Mouse (Mus musculus) layer of hippocampus, adult 2 months (tissue): ENCODE measurements around the gene Endog. TPM values are rescaled to one million over a fixed set of nuclear protein-coding genes. Genes with fewer than 3 reads are reported as not detected.
A peak's percentile ranks its signal among the peaks of the same experiment; 100 is the strongest.
"Not testable (repeated sequence)": the region's sequence is repeated elsewhere in the genome, so short reads cannot be mapped to it uniquely, and the experiment has no call there.

Experiments
- DNase-seq, 2 experiments: peaks; one replicate each; pipeline ENCODE4 v3.0.0; 2022; ENCODE audit warnings: low spot score in 2 of 2
- H3K27ac ChIP-seq: fragments of 200-600 bp; 2 replicates; pipeline ENCODE4 v1.8.1; 2022
- H3K4me3 ChIP-seq: fragments of 200-600 bp; 2 replicates; pipeline ENCODE4 v1.8.1; 2022; ENCODE audit warnings: mild to moderate bottlenecking
- CTCF ChIP-seq: fragments of 200-600 bp; conservative IDR thresholded peaks from 2 replicates; pipeline ENCODE4 v1.8.1; 2022; ENCODE audit warnings: antibody characterized with exemption, mild to moderate bottlenecking, moderate library complexity
- total RNA-seq, 2 experiments: library from RNA; stranded (reverse); gene quantifications; 2 replicates each; pipeline ENCODE4 v1.2.3; 2021

The Endog gene
- total RNA-seq, 2 experiments from 2014 or later: 17.6 to 24.1 TPM

GRCm38 (mm10) chr2:30176561-30176960, 5.3 kb downstream of the Endog start:
- no peak for DNase-seq
- H3K4me3 ChIP-seq: no peak overlapping the region
- peak; percentile 22; the same call in 1 of the 2 replicates for TF ChIP-seq CTCF
- no peak overlapping the region for H3K27ac ChIP-seq

- peak within 1 kb of the TSS; percentile 87 for H3K27ac ChIP-seq
- peak within 1 kb of the TSS; percentile 72 for H3K4me3 ChIP-seq
- TF ChIP-seq CTCF: no peak
- peak; percentile 95 to 97 for DNase-seq
Measured at GRCm38 (mm10) chr2:30177700-30178675, 6.7 kb downstream of the Endog start, which contains the start of gene Spout1. Spout1 (minus strand) TSS chr2:30178459.

GRCm38 (mm10) chr2:30178711-30179110, 7.4 kb downstream of the Endog start:
- not testable (repeated sequence) for DNase-seq
- Histone ChIP-seq H3K27ac (peak overlapping the region; percentile 71; the same call in 1 of the 2 replicates), H3K4me3 (peak overlapping the region; percentile 72)
- TF ChIP-seq CTCF: peak; percentile 63

- DNase-seq: no peak
- H3K4me3 ChIP-seq: no peak overlapping the region
- TF ChIP-seq CTCF: no peak
- no peak overlapping the region for H3K27ac ChIP-seq
Measured at GRCm38 (mm10) chr2:30182424-30182823, 11.1 kb downstream of the Endog start.

GRCm38 (mm10) chr2:30183721-30184120, 12.4 kb downstream of the Endog start:
- Histone ChIP-seq H3K4me3 (no peak overlapping the region), H3K27ac (no peak overlapping the region)
- no peak for TF ChIP-seq CTCF
- DNase-seq: no peak

GRCm38 (mm10) chr2:30185276-30185675, 14.0 kb downstream of the Endog start:
- no peak overlapping the region for H3K27ac ChIP-seq
- H3K4me3 ChIP-seq: no peak overlapping the region
- TF ChIP-seq CTCF: no peak
- no peak for DNase-seq

GRCm38 (mm10) chr2:30185681-30186080, 14.4 kb downstream of the Endog start:
- no peak for TF ChIP-seq CTCF
- no peak overlapping the region for H3K4me3 ChIP-seq
- DNase-seq: no peak
- H3K27ac ChIP-seq: no peak overlapping the region

GRCm38 (mm10) chr2:30191790-30192580, 20.7 kb downstream of the Endog start:
- Histone ChIP-seq H3K27ac (no peak overlapping the region), H3K4me3 (no peak overlapping the region)
- TF ChIP-seq CTCF: no peak
- DNase-seq: no peak

GRCm38 (mm10) chr2:30194656-30195055, 23.4 kb downstream of the Endog start:
- no peak overlapping the region for H3K27ac ChIP-seq
- no peak for DNase-seq
- H3K4me3 ChIP-seq: no peak overlapping the region
- TF ChIP-seq CTCF: no peak

GRCm38 (mm10) chr2:30198021-30198420, 26.7 kb downstream of the Endog start:
- Histone ChIP-seq H3K27ac (no peak overlapping the region), H3K4me3 (no peak overlapping the region)
- no peak for TF ChIP-seq CTCF
- DNase-seq: no peak

GRCm38 (mm10) chr2:30199984-30200383, 28.7 kb downstream of the Endog start:
- DNase-seq: no peak
- no peak overlapping the region for H3K4me3 ChIP-seq
- no peak for TF ChIP-seq CTCF
- H3K27ac ChIP-seq: no peak overlapping the region

- Histone ChIP-seq H3K4me3 (no peak overlapping the region), H3K27ac (no peak overlapping the region)
- DNase-seq: no peak
- TF ChIP-seq CTCF: no peak
Measured at GRCm38 (mm10) chr2:30200388-30200925, 29.2 kb downstream of the Endog start.

- DNase-seq: no peak
- H3K27ac ChIP-seq: no peak overlapping the region
- peak; percentile 65 for TF ChIP-seq CTCF
- no peak overlapping the region for H3K4me3 ChIP-seq
Measured at GRCm38 (mm10) chr2:30203439-30203838, 32.1 kb downstream of the Endog start.
